Comparison of ENCODE assay signal across 15 mouse cellular contexts in the genomic region with DNA sequence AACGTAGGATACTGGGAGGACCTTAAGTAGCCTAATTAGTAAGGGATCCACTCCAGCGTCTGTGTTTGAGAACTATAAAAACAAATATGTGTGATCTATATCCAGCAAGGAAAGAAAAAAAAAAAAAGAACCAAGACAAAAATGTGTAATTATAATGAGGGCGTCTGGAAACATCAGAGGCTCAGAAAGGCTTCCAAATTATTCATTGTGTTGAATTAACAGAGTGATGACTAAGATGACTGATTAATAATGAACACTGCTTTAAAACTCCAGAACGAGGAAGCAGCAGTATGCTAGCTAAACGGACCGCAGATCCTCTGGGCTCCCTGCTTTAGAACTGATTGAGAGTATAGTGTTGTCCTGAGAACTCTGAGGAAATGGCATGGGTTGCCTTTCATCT.
"Had no signal": no experiment of that assay in that cellular context is flagged by ENCODE, and none has a peak within 500 bp of the region (broad histone marks: within the 10 kb centered on the region; RNA-seq: fewer than 3 reads in every experiment).

No protein-coding gene starts in this region.

- H3K9me3 ChIP-seq: limb, embryonic 10.5 days; limb, embryonic 13.5 days; liver, embryonic 12.5 days; liver, embryonic 15.5 days; lung, embryonic 15.5 days; megakaryocyte, embryonic 14.5 days had no signal

- H3K27ac ChIP-seq: limb, embryonic 10.5 days; limb, embryonic 13.5 days; liver, embryonic 12.5 days; liver, embryonic 15.5 days; lung, embryonic 15.5 days had no signal

- H3K4me3 ChIP-seq: limb, embryonic 10.5 days; limb, embryonic 13.5 days; liver, embryonic 12.5 days; liver, embryonic 15.5 days; lung, embryonic 15.5 days; megakaryocyte, embryonic 14.5 days had no signal

- H3K4me2 ChIP-seq: limb, embryonic 13.5 days; liver, embryonic 12.5 days; liver, embryonic 15.5 days; lung, embryonic 15.5 days; midbrain, embryonic 11.5 days had no signal

- DNase-seq: kidney, postnatal 14 days; kidney, postnatal 4 days; liver; lung, adult 18-20 months; lung, postnatal 10 days; lung, postnatal 36 days; midbrain, embryonic 14.5 days; thymus, postnatal 36 days had no signal

- H3K9ac ChIP-seq: limb, embryonic 13.5 days; liver, embryonic 12.5 days; liver, embryonic 15.5 days; lung, embryonic 15.5 days had no signal

- H3K4me1 ChIP-seq: liver, embryonic 12.5 days; liver, embryonic 15.5 days; megakaryocyte, embryonic 14.5 days had no signal

- H3K36me3 ChIP-seq: limb, embryonic 10.5 days; limb, embryonic 13.5 days; liver, embryonic 12.5 days; liver, embryonic 15.5 days; lung, embryonic 15.5 days had no signal

- ATAC-seq: liver, embryonic 12.5 days had no signal

- H3K27me3 ChIP-seq: limb, embryonic 13.5 days; liver, embryonic 12.5 days; liver, embryonic 15.5 days; megakaryocyte, embryonic 14.5 days had no signal
